Mouse (Mus musculus) C2C12 (cell line): Measurements from ENCODE around the gene Rbfox2.

Experiments used
- CEBPB ChIP-seq: IDR thresholded peaks from one replicate; pipeline ENCODE4 v1.6.1; 2011; ENCODE audit warnings: low read depth, mild to moderate bottlenecking, control low read depth, moderate library complexity
- CTCF ChIP-seq: IDR thresholded peaks from one replicate; pipeline ENCODE4 v1.5.1; 2011; ENCODE audit not compliant: control insufficient read depth, insufficient read depth, insufficient read length
- FOSL1 ChIP-seq: IDR thresholded peaks from one replicate; pipeline ENCODE4 v1.8.0; 2011; ENCODE audit warnings: mild to moderate bottlenecking, low read length; ENCODE audit not compliant: poor library complexity, insufficient read depth, severe bottlenecking
- MAX ChIP-seq: IDR thresholded peaks from one replicate; pipeline ENCODE4 v1.6.1; 2011; ENCODE audit warnings: mild to moderate bottlenecking, control low read depth
- MYOD1 ChIP-seq: IDR thresholded peaks from one replicate; pipeline ENCODE4 v1.6.1; 2011; ENCODE audit warnings: low read depth; ENCODE audit not compliant: control insufficient read depth, insufficient read length
- MYOG ChIP-seq: IDR thresholded peaks from one replicate; pipeline ENCODE4 v1.6.1; 2011; ENCODE audit not compliant: control insufficient read depth, insufficient read length; ENCODE audit errors: extremely low read depth
- USF1 ChIP-seq: IDR thresholded peaks from one replicate; pipeline ENCODE4 v1.6.1; 2011; ENCODE audit warnings: low read depth, mild to moderate bottlenecking, control low read depth, moderate library complexity

GRCm38 (mm10) chr15:77040784-77041183 lies 266.0 kb downstream of the Rbfox2 start:
- TF ChIP-seq MYOG (no peak), CTCF (no peak), MYOD1 (peak; percentile 89), CEBPB (no peak), FOSL1 (no peak), MAX (no peak), USF1 (peak; percentile 8)
